Mouse (Mus musculus): Measurements from ENCODE around the gene Lce3e.

Gene Lce3e

GRCm38 (mm10) chr3:92966761-92967160 is at the start of gene Lce3e:
Gene Lce3e, plus strand, starts transcription at chr3:92967061.
- DNase-seq (ENCODE audit: low read depth, low spot score) = no peak
- H3K36me3 ChIP-seq (ENCODE audit: control insufficient read depth, insufficient read depth, low read length, poor library complexity, severe bottlenecking) = no peaks in the 10 kb centered on the region
- H3K27me3 ChIP-seq (ENCODE audit: control insufficient read depth, insufficient read depth, low read length, poor library complexity, severe bottlenecking) = no peaks in the 10 kb centered on the region

GRCm38 (mm10) chr3:92920364-92920763 is 46.5 kb upstream of the Lce3e start:
- DNase-seq (ENCODE audit: low read depth, low spot score) = no peak
- Histone ChIP-seq H3K27me3 (ENCODE audit: control insufficient read depth, insufficient read depth, low read length, poor library complexity, severe bottlenecking) (no peaks in the 10 kb centered on the region), H3K36me3 (ENCODE audit: control insufficient read depth, insufficient read depth, low read length, poor library complexity, severe bottlenecking) (no peaks in the 10 kb centered on the region)

DNA sequence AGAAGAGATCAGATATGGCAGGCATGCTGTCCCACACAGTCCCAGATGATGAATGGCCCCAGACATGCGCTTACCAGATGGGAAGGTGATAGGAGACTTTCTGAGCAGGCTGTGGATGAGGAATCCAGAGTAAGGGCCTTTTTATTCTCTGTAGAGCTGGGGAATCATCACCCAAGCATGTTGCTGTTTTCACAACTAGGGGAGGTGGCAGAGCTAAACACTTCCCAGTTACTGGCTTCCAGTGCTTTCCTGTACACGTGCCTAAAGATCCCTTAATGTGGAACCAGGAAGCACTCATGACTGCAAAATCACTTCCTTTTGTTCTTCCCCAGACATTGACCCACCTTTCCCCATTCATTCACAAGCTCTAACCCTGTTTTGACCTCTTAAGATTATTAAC is 40.7 kb upstream of the Lce3e start, which contains the start of gene Lce3a:
Gene Lce3a (minus strand): TSS at position 101 of the 400 bp plus-strand sequence.
- Histone ChIP-seq H3K27me3 (ENCODE audit: control insufficient read depth, insufficient read depth, low read length, poor library complexity, severe bottlenecking) (no peaks in the 10 kb centered on the region), H3K36me3 (ENCODE audit: control insufficient read depth, insufficient read depth, low read length, poor library complexity, severe bottlenecking) (no peaks in the 10 kb centered on the region)
- no peak for DNase-seq (ENCODE audit: low read depth, low spot score)

DNA sequence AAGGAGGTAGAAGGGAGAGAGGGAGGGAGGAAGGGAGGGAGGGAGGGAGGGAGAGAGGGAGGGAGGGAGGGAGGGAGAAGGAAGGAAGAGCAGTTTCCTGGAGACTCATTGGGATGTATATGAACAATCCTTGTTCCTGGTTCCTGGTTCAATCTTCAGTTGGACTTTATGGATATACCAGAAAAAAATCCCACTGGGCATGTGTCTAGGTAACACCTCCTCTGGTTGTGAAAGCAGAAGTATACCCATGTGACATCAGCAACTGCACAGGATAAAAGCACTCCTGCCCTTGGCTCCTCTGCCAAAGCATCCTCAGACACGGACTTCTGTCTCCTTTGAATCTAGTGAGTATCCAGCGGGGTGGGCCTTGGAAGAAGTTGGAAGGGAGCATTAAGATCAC is 34.2 kb upstream of the Lce3e start, which contains the start of gene Lce3b:
Gene Lce3b (plus strand): TSS at position 301 of the 400 bp plus-strand sequence.
- no peaks in the 10 kb centered on the region for H3K27me3 ChIP-seq (ENCODE audit: control insufficient read depth, insufficient read depth, low read length, poor library complexity, severe bottlenecking)
- no peak for DNase-seq (ENCODE audit: low read depth, low spot score)
- H3K36me3 ChIP-seq (ENCODE audit: control insufficient read depth, insufficient read depth, low read length, poor library complexity, severe bottlenecking) = no peaks in the 10 kb centered on the region

DNA sequence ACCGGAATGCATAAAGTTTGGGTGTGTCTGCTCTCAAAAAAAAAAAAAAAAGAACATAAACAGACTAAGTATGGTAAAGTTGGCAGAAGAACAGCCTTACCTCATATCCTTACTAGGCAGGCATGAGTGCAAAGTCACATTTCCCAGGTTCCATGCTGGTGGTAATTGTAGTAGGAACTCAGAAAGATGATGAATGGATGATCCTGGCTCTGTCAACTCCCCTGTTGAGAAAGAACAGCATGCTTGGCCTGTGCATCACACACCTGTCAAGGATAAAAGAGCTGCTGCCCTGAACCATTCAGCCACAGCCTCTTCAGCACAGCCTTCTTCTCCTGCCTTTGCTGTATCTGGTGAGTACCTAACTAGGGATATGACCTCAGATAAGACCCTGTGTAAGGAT is 22.7 kb upstream of the Lce3e start, which contains the start of gene Lce3c:
Gene Lce3c (plus strand): TSS at position 301 of the 400 bp plus-strand sequence.
- no peaks in the 10 kb centered on the region for H3K27me3 ChIP-seq (ENCODE audit: control insufficient read depth, insufficient read depth, low read length, poor library complexity, severe bottlenecking)
- no peaks in the 10 kb centered on the region for H3K36me3 ChIP-seq (ENCODE audit: control insufficient read depth, insufficient read depth, low read length, poor library complexity, severe bottlenecking)
- DNase-seq (ENCODE audit: low read depth, low spot score) = no peak

- DNase-seq (ENCODE audit: low read depth, low spot score) = no peak
- no peaks in the 10 kb centered on the region for H3K36me3 ChIP-seq (ENCODE audit: control insufficient read depth, insufficient read depth, low read length, poor library complexity, severe bottlenecking)
- no peaks in the 10 kb centered on the region for H3K27me3 ChIP-seq (ENCODE audit: control insufficient read depth, insufficient read depth, low read length, poor library complexity, severe bottlenecking)
These were observed 9.8 kb upstream of the Lce3e start, which contains the start of gene Lce3d for GRCm38 (mm10) chr3:92957090-92957489. Gene Lce3d, plus strand, starts transcription at chr3:92957390.

GRCm38 (mm10) chr3:92978484-92978883 is 11.6 kb downstream of the Lce3e start:
- no peaks in the 10 kb centered on the region for H3K27me3 ChIP-seq (ENCODE audit: control insufficient read depth, insufficient read depth, low read length, poor library complexity, severe bottlenecking)

DNA sequence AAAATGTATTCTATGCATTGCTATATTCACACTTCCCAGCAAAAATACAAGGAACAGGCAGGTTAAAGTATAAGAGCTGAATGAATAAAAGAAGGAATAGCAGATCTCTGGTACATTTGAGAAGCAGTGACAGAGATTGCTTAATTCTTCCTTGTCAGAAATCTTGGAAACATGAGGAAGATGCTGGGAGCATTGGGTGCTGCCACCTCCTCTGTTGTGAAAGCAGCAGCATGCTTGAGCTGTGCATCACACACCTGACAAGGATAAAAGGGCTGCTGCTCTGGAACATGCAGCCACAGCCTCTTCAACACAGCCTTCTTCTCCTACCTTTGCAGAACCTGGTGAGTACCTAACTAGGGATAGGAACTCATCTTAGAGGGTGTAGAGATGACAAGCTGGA is 25.1 kb downstream of the Lce3e start, which contains the start of gene Lce3f:
Gene Lce3f (plus strand): TSS at position 301 of the 400 bp plus-strand sequence.
- no peak for DNase-seq (ENCODE audit: low read depth, low spot score)
- Histone ChIP-seq H3K27me3 (ENCODE audit: control insufficient read depth, insufficient read depth, low read length, poor library complexity, severe bottlenecking) (no peaks in the 10 kb centered on the region; the same call in 1 of the 2 replicates), H3K36me3 (ENCODE audit: control insufficient read depth, insufficient read depth, low read length, poor library complexity, severe bottlenecking) (no peaks in the 10 kb centered on the region)

More at GRCm38 (mm10) chr3:92978484-92978883, 11.6 kb downstream of the Lce3e start:
- no peaks in the 10 kb centered on the region for H3K36me3 ChIP-seq (ENCODE audit: control insufficient read depth, insufficient read depth, low read length, poor library complexity, severe bottlenecking)
- DNase-seq (ENCODE audit: low read depth, low spot score) = no peak

DNA sequence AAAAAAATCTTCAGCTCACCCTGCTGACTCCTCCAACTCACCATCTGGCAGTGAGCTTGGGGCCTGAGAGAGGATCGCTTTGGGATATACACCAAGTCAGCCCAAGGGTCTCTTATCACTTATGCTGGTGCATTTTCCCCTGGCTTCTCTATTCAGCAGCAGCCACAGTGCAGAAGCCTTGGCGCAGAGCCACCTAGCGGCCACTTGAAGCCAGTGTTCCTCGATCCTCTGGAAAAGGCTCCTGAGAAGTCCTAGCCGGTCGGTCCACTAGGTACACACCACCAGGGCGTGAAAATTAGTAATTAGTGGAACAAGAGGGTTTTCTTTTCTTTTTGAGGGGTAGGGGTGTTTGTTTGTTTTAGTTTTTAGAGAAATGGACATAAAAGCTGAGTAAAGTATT is 31.8 kb downstream of the Lce3e start:
- H3K27me3 ChIP-seq (ENCODE audit: control insufficient read depth, insufficient read depth, low read length, poor library complexity, severe bottlenecking) = no peaks in the 10 kb centered on the region
- H3K36me3 ChIP-seq (ENCODE audit: control insufficient read depth, insufficient read depth, low read length, poor library complexity, severe bottlenecking) = no peaks in the 10 kb centered on the region
- no peak for DNase-seq (ENCODE audit: low read depth, low spot score)

DNA sequence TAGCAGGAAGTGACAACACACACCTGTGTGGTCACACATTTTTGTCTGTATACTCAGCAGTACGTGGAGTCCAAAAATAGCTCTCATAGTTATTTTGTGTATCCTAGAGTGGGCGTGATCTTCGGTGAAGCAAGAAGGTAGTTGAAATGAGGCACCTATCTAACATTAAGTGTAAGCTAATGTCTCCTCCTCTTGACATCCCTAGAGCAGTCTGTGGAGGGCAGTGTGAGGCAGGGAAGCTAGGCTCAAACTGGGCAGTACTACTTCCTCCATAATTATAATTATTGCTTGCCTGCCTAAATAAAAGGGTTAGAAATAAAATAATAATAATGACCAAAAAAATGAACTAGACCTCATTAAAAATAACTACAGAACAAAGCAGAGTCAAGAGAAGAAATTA is 33.8 kb downstream of the Lce3e start:
- no peak for DNase-seq (ENCODE audit: low read depth, low spot score)
- Histone ChIP-seq H3K27me3 (ENCODE audit: control insufficient read depth, insufficient read depth, low read length, poor library complexity, severe bottlenecking) (no peaks in the 10 kb centered on the region), H3K36me3 (ENCODE audit: control insufficient read depth, insufficient read depth, low read length, poor library complexity, severe bottlenecking) (no peaks in the 10 kb centered on the region)

DNA sequence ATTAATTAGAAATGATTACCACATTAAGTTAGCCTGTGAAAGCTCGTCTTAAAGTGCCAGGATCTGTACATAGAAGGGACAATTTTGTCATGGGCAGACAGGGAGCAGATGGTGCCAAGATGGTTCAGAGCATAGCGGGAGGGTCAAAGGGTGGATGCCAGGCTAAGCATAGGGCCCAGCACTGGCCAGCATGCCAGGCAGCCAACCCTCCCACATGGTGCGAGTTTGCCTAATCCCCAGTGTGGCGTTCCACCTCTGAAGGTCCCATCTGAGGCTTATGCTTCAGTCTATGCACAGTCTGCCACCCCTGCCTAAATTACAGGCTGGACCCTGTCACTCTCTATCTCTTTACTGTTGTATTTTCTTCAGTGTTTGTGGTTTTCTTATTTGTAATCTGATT is 36.0 kb downstream of the Lce3e start:
- no peak for DNase-seq (ENCODE audit: low read depth, low spot score)
- H3K27me3 ChIP-seq (ENCODE audit: control insufficient read depth, insufficient read depth, low read length, poor library complexity, severe bottlenecking) = no peaks in the 10 kb centered on the region
- no peaks in the 10 kb centered on the region for H3K36me3 ChIP-seq (ENCODE audit: control insufficient read depth, insufficient read depth, low read length, poor library complexity, severe bottlenecking)

DNA sequence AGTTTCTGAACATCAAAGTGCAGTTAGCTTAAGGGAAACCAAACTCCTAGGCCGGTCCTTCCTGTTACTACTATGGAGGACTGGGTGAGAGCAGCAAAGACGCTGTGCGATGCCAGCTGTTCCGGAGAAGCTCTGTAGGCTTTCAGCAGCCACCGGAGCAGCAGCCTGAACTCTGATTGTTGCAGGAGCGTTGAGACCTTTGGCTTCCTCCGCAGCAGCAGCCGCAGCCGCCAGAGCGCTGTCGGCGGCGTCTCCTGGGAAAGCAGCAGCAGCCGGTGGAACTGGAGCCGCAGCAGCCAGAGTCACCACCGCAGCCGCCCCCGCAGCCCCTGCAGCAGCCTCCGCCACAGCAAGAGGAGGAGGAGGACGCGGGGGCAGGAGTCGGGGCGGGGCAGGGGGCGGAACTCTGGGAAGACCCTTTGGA is 47.5 kb downstream of the Lce3e start:
- Histone ChIP-seq H3K36me3 (ENCODE audit: control insufficient read depth, insufficient read depth, low read length, poor library complexity, severe bottlenecking) (no peaks in the 10 kb centered on the region), H3K27me3 (ENCODE audit: control insufficient read depth, insufficient read depth, low read length, poor library complexity, severe bottlenecking) (no peaks in the 10 kb centered on the region)
- no peak for DNase-seq (ENCODE audit: low read depth, low spot score)

DNA sequence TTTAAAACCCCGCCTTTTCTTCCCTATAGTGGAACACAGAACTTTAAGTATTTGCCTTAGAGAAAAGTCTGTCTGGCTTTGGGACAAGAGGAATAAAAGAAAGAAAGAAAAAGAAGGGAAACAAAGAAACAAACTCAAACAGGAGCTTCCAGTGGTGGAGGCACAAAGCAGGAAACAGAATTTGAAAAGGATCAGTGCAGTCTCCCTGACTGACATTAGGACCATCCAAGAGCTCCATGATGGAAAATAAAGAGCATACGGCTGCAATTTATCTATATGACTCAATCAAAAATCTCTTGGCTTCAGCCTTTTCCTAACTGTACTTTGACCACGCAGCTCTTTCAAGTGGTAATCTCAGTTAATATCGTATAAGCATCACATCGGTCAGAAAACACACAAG is 48.0 kb downstream of the Lce3e start:
- H3K27me3 ChIP-seq (ENCODE audit: control insufficient read depth, insufficient read depth, low read length, poor library complexity, severe bottlenecking) = no peaks in the 10 kb centered on the region
- DNase-seq (ENCODE audit: low read depth, low spot score) = no peak
- H3K36me3 ChIP-seq (ENCODE audit: control insufficient read depth, insufficient read depth, low read length, poor library complexity, severe bottlenecking) = no peaks in the 10 kb centered on the region

- Histone ChIP-seq H3K27me3 (ENCODE audit: control insufficient read depth, insufficient read depth, low read length, poor library complexity, severe bottlenecking) (no peaks in the 10 kb centered on the region), H3K36me3 (ENCODE audit: control insufficient read depth, insufficient read depth, low read length, poor library complexity, severe bottlenecking) (no peaks in the 10 kb centered on the region)
- no peak for DNase-seq (ENCODE audit: low read depth, low spot score)
These were observed 48.7 kb downstream of the Lce3e start, which contains the start of gene Crct1 for GRCm38 (mm10) chr3:93015460-93016104. Gene Crct1, minus strand, starts transcription at chr3:93015687.

Data from splenic B cell, adult 2 months (primary cell).